Mouse (Mus musculus): ENCODE data around the gene Barhl2.

DNA sequence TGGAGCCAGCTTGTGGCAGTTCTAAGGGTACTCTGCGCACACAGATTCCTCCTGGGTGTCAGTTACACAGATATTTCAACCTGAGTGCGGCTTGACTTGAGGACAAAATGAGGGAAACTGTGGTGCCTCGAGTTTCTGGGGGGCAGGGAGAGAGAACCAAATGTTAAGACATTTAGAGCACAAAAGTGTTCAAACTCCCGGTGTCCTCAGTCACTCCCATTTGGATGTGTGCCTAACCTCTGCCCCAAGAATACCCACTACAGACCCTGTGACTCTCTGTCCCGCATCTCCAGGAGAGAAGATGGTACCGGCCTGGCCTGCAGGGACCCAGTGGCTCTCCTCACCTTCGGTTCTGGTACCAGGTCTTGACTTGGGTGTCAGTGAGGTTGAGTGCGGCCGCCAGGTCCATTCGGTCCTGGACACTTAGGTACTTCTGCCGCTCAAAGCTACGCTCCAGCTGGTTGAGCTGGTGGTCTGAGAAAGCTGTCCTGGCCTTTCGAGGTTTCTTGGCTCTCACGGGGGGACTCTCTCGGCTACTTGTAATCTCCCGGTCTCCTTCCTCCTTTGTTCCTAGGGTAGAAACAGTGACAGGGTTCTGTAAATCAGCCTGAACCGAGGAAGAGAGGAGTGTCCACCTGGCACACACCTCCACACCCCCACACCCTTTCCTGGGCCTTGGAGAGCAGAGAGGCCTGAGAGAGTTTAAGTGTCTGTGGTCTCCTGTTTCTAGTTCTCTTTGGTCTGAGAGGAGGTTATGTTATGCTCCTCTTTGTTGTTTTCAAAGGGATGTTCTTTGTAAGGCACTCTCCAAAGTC is 2.7 kb downstream of the Barhl2 start:
- TF ChIP-seq CTCF (conservative IDR thresholded peaks at IDR 0.05; ENCODE audit: insufficient read depth, insufficient read length, low read depth, low read length) (no peak), POLR2A (IDR thresholded peaks at IDR 0.05; ENCODE audit: low read depth, low read length) (no peak)

All from kidney, adult 2 months (tissue).